Mouse (Mus musculus): Measurements from ENCODE around the gene Tmcc1.

DNA sequence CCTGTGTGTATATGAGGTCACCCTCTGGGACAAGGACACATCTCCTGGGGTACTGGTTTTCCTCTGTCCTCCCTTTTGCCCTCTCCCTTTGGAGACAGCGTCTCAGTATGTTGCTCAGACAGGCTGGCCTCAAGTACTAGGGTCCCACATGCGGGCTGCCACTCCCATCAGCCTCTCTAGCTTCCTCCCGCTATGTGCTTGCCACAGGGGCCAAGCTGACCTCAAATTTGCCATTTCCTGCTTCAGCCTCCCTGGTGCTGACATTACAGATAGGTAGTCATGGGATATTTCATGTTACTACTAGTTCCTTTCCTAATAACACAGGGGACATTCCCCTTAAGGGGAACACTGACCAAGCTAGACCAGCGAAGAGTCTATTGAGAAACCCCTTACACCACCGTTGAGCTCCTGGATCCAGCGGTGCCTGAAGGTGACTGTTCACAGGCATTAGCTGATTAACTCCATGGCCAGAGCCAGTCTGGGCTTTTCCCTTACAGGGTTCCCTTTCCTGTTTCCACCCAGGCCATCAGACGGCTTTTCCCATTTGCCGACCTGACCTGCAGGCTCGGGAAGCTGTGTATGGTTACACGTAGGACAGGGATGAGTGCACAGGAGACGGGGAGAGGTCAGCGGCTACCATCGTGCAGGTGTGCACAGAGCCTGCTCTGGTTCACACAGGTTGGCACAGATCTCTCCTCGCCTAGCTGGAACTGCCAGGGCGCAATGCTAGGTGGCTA lies 220.0 kb downstream of the Tmcc1 start:
- TF ChIP-seq CTCF (IDR thresholded peaks at IDR 0.05; ENCODE audit: borderline replicate concordance, control insufficient read depth, extremely low read depth, insufficient read depth, low read length, poor library complexity), result no peak
- no peak for TF ChIP-seq POLR2A (IDR thresholded peaks at IDR 0.05; ENCODE audit: control insufficient read depth, extremely low read depth, insufficient read depth, low read length, poor library complexity)

Measured in thymus, adult 2 months (tissue).